Mouse (Mus musculus) heart, postnatal 4 days (tissue): Measurements from ENCODE around the gene Ier5l. TPM values are rescaled to one million over a fixed set of nuclear protein-coding genes. Genes with fewer than 3 reads are reported as not detected.
A peak's percentile ranks its signal among the peaks of the same experiment; 100 is the strongest.

Experiments used
- DNase-seq: peaks from one replicate; pipeline ENCODE4 v3.0.0; 2021
- total RNA-seq, 2 experiments: library from RNA; stranded (reverse); gene quantifications; 2 replicates each; pipeline ENCODE4 v1.2.3; 2021

Ier5l gene
- total RNA-seq, 2 experiments from 2014 or later: 10.7 to 12.1 TPM

DNA sequence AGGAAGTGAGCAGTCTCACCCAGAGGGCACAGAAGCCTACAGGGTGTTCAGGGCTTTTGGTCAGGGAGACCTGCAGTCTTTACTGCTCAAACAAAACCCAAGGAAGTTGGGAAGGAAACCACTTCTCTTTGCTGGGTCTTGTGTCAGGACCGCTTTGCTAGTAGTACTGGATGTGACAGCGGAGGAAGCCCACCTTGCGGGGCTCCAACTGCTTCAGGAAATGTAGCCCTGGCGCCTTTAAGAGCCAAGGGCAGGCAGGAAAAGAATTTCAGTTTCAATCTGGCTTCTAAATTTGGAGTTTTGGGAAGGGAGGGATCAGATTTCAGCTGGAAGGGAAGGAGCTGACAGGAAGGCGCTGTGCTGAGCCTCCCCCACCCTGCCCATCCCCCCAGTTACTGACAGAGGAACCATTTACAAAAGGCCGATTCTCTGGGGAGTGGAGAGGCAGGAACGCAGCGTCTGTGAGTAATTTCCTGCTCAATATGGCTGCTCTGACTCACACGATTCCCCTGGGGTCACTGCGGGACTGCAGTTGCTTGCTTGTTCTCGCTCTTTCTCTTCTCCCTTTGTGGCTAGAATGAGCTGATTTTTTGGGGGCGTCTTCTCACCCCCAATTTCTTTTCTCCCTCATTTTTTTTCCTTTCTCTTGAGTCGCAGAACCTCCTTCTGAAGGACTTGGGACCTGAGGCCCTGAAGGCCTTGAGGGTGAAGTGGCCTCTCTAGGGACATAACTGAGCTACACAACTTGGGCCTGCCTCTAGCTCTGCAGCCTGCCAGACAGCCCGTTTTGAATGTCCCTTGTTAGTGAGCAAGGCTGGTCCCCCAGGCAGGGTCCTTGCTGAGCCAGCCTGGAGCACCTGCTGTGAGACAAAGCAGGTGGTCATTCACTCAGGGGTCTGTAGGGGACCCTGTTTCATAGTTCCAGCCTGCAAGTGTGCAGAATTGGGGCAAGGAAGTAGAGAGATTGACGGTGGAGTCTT lies 32.2 kb downstream of the Ier5l start:
- DNase-seq: peak; percentile 89

DNA sequence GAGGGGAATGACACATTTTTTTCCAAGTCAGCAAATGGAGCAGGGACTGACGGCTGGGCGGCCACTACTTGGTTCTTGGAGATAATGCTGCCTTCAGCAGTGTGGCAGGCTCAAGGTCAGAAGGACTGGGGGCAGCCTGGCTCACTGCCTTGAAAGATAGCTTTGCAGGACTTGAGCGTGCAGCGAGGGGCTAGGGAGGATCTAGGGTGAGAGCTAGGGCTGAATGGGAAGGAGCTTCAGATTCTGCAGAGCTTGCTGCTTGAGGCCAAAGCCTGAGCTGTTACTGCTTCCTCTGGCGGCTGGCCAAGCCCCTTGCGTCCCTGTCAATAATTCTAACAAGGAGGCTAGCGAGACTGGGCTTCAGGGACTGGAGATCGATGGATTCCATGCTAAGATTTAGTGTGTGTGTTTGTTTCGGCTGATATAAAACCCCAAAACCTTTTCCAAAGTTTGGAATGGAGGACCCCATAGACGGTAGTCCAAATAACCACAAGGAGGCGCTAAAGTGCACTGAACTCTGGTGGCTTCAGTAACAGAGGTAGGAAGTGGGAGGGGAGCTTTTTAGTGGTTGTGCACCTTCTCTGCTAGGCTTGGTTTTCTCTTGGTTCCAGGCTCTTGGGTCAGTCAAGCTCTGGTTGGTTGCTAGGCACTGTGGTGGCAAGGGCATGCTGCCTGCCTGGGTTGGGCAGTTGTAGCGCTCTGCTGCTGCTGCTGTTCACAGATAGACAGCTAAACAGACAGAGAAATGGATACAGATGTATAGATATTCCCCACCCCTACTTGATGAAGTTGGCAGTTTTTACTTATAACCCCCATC lies 33.1 kb downstream of the Ier5l start:
- peak; percentile 78 for DNase-seq

DNA sequence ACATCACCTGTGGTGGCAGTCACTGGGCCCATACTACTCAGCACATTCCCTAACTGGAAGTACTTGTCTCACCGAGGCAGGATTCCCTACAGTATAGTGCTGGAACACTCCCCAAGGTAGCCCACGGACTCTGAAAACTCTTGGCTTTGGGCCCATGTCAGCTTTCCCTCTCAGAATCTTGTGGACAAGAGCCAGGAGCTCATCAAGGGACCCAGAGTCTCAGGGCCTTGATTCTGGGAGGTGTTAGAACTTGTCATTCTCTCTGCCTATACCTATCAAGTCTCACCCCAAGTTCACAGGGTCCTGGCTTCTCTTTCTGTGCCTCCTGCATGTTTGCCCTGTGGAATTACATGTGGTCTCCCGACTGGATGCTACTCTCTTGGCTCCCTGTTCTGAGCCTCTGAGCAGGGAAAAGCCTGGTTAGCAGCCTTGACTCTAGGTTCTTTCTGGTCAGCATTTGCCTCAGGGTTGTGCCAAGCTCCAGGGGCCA lies 33.8 kb downstream of the Ier5l start:
- no peak for DNase-seq

DNA sequence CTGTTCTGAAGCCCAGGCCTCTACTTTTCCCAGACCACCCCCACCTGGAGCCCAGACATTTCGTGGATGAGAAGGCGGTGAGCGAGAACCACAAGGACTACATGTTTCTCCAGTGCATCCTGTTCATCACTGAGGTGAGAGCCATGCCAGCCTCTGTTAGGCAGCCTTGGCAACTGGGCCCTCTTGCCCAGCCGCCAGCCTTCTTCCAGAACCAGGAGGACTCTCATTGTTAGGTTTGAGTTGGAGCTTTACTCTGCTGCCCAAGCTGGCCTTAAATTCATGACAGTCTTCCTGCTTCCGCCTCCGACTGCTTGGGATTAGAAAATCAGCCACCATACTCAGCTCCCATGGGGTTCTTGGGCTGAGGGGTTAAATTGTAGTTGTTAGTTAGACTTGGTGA lies 34.4 kb downstream of the Ier5l start:
- DNase-seq: no peak

DNA sequence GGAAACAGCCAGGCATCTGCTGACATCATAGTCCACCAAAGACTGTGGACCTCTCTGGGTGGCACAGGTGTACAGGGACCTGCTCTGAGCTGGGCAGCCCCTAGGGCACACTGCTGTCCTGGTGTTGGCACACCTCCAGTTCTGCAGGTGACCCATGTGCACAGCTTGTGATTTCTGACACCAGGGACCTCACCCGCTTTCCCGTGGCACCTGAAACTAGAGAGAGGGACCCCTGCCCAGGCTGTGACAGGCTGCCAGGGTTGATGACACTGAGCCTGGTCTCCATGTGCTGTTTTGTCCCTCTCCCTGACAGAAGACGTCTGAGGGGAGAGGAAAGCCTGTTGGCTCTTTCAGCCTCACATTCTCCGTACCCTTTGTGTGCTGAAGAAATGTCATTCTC lies 36.2 kb downstream of the Ier5l start:
- no peak for DNase-seq

DNA sequence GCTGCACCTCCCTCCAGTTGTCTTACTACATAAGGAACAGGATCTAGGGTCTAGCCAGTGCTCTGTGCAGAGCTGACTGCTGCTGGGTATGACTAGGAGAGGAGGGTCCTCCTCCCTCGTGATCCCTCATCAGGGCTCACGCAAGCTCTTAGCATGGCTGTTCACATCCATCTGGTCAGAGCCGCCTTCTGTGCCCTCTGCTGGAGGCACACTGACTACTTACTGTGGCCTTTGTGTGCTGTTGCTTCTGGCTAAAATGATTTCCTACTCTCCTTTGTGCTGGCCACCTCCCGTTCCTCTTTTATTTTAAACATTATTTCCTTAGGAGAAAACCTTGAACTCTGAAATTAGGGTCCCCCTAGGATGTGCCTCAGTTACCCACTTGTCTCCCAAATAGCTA lies 37.2 kb downstream of the Ier5l start:
- no peak for DNase-seq

DNA sequence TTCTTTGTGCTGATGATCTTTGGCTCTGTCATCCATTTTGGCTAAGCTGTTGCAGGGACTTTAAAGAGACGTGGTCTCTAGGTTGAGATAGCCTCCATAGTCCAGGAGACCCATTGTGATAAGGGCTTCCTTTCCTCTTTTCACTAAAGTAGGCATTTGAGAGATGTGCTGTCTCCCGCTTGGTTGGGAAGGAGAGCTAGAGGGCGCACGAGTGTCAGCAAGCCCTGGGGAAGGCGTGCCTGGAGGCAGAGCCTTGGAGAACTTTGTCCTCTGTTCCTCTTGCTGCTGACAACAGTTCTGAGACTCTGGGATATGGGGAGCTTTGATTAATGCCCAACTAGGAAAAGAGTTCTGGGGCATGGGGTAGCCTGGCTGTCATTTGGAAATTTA lies 37.9 kb downstream of the Ier5l start:
- DNase-seq: peak; percentile 77

DNA sequence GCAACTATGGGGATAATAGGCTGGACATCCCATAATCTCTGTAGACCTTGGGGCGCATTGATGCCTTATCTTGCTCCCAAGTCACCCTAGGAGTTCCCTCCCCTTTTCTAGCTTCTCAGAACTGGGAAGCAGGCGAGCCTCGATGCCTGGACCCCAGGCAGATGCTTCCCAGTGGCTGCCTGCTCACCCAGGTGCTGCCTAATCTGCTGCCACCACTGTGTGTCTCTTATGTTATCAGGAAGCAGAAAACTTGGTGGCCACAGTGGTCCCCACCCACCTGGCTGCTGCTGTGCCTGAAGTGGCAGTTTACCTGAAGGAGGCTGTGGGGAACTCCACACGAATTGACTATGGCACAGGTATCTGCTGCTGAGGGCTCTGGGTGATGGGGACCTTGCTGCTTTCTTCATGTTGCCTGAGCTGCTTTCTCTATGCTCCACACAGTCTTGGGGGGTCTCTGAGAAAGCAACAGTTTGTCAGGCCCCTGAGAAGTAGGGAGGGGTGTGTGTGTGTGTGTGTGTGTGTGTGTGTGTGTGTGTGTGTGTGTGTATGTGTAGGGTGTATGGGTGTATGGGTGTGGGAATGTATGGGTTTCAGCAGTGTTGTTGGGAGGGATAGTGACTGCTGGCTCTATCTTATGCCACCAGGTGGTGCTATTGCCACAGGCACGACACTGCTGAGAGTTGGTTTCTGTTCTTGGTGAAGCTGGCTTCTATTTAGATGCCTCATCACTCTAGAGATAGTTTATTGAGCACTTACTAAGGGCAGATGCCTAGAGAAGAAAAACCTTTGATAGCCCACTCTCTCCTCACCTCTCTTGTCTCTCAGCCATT lies 38.5 kb downstream of the Ier5l start:
- peak; percentile 82 for DNase-seq

DNA sequence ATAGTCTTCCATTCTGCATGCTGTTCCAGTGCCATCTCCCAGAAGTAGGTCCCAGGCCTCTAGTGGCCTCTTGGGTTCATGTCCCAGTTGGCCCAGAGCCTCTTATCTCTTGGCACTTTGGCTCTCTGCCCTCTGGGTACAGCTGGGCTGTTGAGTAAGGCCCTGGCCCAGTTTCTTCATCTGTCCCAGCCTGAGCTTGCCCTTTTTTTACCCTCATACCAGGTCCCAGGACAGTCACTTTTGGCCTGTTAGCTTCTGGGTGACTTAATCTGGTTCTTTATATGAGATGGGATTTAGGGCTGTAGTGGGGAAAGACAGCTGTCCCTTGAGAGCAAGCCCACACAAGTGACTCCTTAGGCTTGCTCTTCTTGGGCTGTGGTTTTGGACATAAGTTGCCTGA lies 44.9 kb downstream of the Ier5l start:
- peak; percentile 64 for DNase-seq

Other genes starting within 250 kb of the Ier5l start
- gene Lrrc8a, start 236.5 kb downstream of the Ier5l start, total RNA-seq: 10 to 100 TPM; 56.3 to 59.2 TPM
- 1 to 10 TPM in 1 of 2 experiments, under 1 TPM in 1; 0.88 to 1.5 TPM for gene Gm28035, start 233.7 kb downstream of the Ier5l start, total RNA-seq
- 10 to 100 TPM; 20.6 to 26.0 TPM for gene Phyhd1, start 208.0 kb downstream of the Ier5l start, total RNA-seq
- gene Gm28038, start 193.2 kb downstream of the Ier5l start, total RNA-seq: 1 to 10 TPM in 1 of 2 experiments, not detected in 1; 4.6 TPM
- 10 to 100 TPM; 23.6 to 23.7 TPM for gene Dolk, start 187.9 kb downstream of the Ier5l start, total RNA-seq
- gene Nup188, start 187.8 kb downstream of the Ier5l start, total RNA-seq: 10 to 100 TPM; 28.0 to 34.5 TPM
- gene Sh3glb2, start 114.9 kb downstream of the Ier5l start, total RNA-seq: 10 to 100 TPM; 72.7 to 73.7 TPM
- gene Miga2, start 110.0 kb downstream of the Ier5l start, total RNA-seq: 10 to 100 TPM; 52.4 to 63.5 TPM
- gene Dolpp1, start 82.0 kb downstream of the Ier5l start, total RNA-seq: 10 to 100 TPM; 14.2 to 14.6 TPM
- 100 to 1,000 TPM; 379 to 401 TPM for gene Crat, start 58.4 kb downstream of the Ier5l start, total RNA-seq
- gene Ptpa, start 58.2 kb downstream of the Ier5l start, total RNA-seq: 100 to 1,000 TPM; 139 TPM
- gene Cstad, start 120.8 kb upstream of the Ier5l start, total RNA-seq: 1 to 10 TPM; 1.7 to 3.2 TPM